Mouse (Mus musculus) right cerebral cortex, postnatal 25 days (tissue): ENCODE data around the gene Ltbr.

Source experiments
- DNase-seq: peaks from one replicate; pipeline ENCODE4 v3.0.0; 2022

The Ltbr gene

DNA sequence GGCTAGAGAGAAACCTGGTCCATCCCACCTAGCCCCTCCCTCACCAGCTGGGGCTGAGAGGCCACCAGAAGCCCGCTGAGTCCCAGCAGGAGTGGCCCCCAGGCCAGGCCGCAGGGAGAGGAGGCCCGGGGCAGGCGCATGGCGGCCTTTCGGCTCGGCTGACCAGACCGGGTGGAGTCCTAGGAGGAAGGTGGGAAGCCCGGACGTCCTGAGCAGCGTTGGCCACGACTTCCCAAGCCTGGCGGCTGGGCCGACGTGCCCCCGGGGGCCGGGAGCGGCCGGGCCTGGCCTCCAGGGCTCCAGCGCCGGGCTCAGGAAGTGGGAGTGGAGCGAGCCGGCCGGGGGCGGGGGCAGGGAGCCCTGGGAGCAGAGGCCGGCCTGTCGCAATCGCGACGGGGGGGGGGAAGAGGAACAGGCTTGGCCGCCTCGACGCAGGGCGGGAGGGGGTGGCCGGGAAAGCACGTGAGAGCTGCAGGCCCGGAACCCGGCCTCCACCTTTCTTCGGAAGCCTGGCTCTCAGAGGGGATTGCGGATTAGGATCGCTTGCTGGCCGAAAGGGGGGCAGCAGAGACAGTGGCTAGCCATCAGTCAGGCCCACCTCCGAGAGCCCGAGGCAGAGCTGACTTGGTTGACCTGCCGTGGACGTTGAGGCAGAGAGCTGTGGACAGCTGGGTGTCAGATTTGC lies at the start of gene Ltbr:
TSS of gene Ltbr (minus strand) at position 340 of the 685 bp plus-strand sequence.
- DNase-seq = peak; percentile 42

DNA sequence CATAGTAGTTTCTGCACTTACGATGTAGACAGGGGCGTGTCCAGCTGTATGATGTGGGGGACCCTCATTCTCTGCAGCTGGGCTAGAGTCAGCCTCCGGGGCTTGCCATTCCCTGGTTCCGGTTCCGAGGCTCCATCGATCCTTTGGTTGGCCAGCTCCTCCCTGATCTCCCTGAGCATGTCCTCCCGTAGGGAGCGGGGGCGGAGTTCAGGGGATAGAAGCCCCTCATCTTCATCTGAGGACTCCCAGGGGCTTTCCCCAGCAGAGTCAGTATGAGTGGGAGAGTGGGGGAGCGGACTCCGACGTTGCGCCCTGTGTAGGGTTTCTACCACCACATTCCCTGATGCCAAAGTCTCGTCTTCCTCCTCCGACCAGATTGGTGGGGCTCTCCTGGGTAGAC lies 49.3 kb upstream of the Ltbr start:
- no peak for DNase-seq

DNA sequence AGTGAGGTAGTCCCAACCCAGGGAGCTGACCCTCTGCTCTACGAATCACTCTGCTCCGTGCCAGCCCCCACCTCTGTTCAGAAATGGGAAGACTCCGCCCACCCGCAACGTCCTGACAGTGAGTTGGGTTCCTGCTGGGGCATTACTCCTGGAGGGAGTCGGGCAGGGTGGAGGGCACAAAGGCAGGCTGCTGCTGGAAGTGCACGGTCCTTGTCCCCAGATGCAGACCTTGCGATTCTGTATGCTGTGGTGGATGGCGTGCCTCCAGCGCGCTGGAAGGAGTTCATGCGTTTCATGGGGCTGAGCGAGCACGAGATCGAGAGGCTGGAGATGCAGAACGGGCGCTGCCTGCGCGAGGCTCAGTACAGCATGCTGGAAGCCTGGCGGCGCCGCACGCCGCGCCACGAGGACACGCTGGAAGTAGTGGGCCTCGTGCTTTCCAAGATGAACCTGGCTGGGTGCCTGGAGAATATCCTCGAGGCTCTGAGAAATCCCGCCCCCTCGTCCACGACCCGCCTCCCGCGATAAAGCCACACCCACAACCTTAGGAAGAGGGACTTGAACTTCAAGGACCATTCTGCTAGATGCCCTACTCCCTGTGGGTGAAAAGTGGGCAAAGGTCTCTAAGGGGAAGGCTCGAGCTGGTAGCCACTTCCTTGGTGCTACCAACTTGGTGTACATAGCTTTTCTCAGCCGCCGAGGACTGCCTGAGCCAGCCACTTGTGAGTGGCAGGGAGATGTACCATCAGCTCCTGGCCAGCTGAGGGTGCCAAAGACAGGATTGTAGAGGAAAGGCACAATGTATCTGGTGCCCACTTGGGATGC lies 48.0 kb upstream of the Ltbr start:
- DNase-seq = peak; percentile 30

DNA sequence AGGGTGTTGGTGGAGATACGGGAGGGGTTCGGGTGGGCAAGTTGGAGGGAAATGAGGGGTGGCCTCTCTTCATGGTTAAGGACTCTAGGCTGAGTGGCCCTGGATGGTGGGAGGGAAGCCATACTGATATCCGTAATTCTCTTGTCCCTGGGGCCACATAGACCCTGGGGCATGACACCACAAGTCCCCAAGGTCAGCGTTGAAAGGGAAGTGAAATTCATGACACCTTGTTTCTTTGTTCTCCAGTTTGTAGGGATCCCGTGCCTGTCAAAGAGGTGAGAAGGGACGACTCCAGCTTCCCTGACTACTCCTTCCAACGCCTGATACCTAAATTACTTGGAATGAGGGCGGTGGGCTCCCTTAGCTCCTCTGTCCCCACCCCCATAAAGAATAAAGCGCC lies 47.2 kb upstream of the Ltbr start:
- no peak for DNase-seq

DNA sequence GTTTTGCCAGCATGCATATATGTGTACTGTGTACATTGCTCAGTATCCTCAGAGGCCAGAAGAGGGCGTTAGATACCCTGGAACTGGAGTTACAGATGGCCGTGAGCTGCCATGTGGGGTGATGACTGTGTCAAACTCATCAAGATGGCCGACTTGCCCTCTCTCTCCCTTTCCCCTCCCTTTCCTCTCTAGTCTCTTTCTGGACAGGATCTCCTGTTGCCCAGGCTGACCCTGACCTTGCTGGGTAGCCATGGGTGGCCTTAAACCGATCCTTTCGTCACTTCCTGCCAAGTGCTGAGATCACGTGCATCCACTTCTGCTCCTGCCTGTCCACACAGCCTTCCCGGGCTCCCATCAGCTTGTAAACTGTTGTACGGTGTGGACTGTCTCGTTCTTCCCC lies 46.3 kb upstream of the Ltbr start:
- DNase-seq = no peak

DNA sequence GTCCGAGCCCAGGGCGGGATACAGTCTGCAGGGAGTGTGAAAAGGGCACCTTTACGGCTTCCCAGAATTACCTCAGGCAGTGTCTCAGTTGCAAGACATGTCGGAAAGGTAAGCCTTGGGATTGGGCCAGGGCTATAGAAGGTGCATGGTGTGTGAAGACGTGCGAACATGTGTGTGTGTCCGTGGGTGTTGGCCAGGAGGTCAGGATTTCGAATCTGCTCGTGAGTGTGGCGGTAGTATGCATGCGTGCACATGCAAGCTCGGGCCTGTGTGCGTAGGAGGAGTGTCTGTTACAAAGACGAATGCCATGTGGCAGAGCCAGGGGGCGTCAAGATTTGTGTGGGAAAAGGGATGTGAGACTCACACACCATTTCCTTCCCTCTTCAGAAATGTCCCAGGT lies 43.6 kb upstream of the Ltbr start:
- DNase-seq = no peak

DNA sequence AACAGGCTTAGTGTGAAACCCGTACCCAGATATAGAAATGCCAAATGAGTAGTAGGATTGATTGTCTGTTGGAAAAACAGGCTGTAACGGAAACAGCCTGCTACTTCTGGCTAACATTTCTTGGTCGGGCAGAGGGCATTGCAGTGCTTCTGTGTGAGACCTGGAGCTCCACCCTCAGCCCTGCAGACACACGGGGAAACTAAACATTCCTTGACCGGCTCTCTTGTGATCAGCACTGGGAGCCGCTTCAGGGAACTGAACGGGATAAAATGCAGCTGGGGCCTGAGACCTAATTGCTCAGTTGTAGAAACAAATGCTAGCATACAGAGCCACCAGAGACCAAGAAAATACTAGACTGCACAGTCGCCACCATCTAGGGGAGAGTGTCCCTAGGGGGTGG lies 42.6 kb upstream of the Ltbr start:
- no peak for DNase-seq

DNA sequence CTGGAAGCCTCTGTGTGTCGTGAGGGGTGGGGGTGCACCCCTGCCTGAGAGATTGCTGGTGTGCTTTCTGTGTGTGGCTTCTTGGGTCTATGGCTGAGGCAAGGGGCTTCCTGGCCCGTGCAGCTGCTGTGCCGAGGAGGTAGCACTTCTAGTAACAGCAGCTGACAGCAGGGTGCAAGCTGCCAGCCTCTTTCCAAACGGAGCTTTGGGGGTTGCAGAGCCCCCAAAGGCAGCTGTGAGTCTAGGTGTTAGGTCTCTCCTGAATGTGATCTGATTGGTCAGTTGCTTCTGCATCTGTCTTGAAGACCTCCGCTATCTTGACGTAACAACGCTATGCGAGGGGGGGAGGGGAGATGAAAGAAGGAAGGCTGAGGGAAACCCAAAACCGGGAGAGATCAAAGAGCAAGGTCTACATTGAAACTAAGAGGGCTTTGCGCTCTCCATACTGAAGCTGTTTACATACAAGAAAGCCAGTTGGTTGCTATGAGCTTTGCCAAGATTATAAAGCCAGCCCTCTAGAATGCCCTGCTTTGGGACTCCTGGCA lies 41.6 kb upstream of the Ltbr start:
- no peak for DNase-seq

DNA sequence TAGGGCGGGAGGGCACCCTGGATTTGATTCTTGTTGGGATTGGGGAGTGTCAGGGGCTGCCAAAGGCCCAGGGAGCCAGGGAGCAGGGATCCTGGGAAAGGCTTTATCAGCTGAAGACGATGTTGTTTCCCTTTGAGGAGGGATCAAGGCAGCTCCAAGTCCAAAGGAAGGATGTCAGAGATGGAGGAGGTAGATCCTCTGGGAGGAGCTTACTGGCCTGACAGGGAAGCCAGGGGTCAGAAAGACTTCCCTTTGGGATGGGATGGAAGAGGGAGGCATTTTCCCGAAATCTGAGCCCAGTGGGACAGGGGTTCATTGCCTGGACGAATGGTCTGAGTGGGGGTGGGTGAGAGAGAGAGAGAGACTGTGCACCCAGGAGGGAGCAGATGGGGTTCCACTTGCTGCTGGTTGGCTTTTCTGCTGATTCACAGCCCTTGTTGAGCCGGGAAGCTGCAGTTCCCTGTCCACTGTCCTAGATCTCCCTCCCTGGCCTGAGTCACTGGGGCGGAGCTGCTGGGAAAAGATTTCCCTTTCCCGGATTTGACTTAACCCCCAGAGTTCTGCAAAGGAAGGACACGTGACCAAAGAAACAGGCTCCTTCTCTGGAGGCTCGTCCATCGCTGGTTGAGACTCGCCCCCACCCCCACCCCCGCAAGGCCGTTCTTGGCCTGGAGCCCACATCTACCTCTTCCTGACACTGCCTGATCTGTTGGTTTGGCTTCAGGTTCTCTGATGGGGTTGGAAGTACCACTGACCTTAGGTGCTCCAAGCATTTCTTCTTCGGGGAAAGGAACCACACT lies 40.9 kb upstream of the Ltbr start:
- DNase-seq = peak; percentile 19

DNA sequence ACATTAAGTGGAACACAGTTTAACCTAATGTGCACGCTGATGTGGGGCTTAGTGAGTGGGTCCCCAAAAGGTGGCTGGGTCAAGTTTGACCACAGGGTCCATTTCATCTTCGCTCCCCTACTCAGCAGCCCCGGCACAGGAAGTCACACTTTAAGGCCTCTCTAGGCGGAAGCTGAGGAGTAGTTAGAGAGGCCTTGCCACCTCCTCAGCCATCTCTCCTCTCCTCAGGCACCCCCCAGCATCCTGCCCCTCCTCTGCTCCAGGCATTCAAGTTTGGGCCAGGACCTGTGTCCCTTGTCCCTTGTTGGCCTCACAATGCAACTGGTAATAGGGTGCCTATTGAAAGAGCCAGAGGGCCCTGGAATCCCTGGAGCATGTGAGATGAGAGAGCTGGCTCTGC lies 40.0 kb upstream of the Ltbr start:
- DNase-seq = no peak

DNA sequence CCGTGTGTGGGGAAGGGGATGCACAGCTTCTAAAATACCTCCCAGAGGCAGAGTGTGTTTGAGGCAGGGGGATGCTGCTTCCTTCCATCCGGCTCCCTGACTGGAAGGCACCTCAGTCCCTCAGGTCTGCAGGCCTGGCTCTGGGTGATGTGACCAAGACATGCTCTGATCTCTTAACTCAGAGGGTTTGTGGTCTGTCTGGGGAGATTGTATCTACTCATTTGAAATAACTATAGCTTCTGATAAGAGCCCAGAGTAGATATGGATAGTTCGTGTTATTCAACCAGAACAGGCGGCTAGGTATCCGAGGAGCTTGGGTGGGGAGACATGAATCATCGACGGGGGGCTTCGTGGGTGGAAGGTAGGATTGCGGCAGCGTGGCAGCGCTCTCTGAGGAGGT lies 39.5 kb upstream of the Ltbr start:
- DNase-seq = no peak

DNA sequence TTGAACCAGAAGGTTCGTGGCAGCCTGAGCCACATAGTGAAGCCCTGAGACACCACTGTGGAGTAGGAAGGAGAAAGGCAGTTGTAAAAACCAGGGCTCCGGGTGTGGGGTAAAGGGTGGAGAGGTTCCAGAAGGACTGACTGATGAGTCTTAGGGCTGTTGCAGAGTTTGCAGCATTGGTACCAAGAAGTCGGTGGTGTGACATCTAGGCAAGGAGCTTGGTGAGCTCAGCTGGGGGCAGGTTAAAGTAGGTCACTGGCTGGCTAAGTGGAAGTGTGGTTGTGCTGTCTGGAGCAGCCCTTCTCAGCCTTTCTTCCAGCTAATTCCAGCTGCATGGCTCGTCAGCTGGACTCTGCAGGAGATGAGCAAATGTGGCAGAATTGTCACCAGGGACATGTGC lies 39.1 kb upstream of the Ltbr start:
- no peak for DNase-seq

DNA sequence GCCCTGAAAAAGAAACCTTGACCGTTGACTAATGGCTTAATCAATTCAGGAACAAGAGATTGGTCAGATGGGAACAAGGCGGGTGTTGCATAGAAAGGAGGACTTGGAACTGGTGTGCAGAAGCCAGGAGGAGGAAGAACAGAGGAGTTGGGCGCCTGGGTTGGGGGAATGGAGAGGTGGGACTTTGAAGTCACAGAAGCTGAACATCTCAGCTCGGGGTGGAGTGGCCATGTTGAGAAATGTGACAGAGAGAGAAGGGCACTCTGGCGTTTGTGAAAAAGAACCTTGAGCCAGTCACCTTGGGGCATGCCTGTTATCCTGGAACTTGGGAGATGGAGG lies 38.3 kb upstream of the Ltbr start:
- DNase-seq = no peak

DNA sequence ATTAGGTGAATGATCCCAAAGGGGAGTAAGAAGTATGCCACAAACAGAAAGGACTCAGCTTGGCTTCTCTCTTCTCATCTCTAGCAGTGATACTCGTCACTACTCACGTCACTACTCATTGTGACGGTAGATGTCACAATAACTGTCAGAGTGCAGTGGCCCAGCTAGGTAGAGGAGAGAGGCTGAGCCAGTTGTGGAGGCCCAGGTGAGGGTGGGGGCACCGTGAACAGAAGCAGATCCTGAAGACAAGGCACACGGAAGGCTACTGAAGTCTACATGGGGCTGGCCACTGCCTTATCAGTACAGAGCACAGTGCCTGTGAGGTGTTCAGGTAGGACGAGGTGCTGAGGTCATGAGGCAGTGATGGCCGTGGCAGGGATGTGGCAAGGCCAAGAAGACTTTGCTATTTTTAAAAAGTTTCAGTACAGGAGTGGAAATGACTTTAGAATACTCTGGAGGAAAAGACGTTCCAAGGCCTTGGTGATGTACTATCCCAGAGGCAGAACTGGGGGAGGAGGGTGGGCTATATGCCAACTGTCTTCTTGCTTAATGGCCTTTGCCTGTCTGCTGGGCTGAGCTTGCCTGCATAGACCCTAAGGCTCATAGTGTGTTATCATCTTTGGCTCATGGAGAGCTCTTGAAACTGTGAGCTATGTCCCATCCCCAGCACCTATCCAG lies 37.8 kb upstream of the Ltbr start:
- DNase-seq = no peak

DNA sequence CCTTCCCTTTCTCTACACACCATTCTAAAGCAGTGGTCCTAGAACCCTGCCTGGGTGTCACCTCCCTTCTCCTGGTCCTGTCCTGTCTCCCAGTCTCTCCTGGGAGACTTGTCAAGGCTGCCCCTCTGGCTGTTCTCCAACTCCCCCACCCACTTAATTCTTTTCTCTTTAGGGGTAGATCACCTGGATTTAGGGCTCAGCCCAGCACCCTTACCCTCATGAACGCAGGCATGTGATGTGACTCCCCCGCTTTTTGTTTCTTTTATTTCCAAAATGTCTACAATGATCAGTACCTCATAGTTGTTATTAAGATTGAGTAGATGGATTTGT lies 37.3 kb upstream of the Ltbr start:
- DNase-seq = no peak

DNA sequence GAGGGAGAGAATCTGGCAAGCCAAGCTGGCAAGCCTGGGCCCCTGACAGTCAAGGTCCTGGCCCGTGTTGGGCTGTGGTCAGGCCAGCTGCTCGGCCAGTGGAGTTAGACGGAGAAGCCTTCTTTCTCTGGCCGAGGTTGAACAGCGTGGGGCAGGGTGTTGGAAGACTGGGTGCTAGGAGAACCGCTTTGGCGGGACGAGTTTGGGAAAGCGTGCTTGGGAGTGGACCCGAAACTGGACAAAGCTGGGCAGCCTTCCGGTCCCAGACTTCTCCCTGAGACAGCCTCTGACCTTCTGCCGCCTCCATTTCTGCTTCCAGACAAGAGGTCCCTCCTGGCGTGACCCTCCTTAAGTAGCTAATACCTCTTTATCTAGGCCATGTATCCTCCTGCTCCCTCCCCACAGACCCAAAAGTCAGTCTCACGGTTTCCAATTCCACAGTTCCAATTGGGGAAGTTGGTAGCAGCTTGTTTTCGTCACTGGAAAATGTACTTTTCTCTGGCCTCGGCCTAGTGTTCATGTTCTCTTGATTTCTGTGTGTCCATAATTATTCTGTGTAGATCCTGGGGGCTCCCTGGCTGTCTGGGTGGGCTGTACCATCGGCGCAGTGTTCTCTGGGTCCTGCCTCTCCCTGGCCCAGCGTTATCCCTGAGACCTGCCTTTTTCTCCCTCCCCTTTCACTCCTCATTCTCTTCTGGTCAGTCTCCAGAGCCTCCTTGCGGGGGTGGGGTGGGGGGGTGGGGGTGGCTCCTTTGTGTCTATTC lies 36.7 kb upstream of the Ltbr start:
- no peak for DNase-seq

DNA sequence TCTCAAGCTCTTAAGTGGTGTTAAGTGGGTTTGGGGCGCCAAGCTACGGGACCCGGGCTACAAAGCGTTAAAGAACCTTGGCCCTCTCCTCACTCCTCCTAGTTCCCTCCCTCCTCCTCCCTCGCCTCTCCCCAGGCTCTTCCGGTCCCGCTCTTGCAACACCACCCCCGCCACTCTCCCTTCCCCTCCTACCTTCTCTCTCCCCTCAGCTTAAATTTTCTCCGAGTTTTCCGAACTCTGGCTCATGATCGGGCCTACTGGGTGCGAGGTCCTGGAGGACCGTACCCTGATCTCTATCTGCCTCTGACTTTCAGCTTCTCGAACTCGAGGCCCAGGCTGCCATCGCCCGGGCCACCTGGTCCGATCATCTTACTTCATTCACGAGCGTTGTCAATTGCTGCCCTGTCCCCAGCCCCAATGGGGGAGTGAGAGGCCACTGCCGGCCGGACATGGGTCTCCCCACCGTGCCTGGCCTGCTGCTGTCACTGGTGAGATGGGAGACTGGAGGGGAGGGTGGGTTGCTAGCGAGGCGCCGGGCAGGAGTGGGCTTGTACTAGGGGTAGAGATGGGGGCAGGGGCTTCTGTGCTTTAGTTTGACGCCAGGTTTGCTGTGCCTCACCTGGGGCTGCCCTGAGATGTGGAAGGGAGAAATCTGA lies 36.0 kb upstream of the Ltbr start:
- DNase-seq = no peak

DNA sequence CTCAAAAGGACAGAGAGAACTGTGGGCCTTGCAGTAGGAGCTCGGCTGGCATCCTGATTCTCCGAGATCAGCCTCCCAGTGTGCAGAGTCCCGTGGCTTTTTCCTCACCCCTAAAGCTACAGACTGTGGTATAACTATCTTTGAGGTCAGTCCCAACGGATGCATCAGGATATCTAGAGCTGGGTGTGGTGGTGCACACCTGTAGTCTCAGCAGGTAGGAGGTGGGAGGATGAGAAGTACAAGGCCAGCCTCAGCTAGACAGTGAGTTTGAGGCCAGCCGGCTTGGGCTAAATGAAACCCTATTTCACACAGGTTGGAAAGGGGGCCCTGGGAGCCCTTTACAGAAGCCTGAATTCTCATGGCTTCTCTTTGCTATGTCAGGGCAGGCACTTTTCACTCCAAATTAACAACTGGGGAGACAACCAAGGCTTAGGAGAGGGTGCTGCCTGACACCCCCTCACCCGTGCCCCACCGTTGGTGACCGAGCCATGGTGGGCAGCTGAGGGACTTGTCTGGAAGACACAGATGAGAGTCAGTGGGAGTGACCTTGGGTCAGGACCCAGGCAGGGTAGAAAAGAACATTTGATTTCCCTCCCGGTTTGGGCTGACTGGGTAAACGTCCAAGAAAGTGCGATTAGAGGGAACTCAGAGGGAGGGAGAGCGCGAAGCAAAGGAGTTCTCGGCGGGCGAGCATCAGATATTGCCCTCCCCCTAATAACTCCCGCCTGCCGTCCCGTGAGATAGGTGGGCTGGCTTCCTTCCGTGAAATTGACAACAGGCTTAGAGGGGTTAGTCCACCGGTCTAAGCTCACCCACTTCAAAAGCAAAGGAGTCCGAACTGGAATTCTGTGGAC lies 35.3 kb upstream of the Ltbr start, which contains the start of gene Tnfrsf1a:
TSS of gene Tnfrsf1a (plus strand) at position 642 of the 854 bp plus-strand sequence.
- DNase-seq = no peak

DNA sequence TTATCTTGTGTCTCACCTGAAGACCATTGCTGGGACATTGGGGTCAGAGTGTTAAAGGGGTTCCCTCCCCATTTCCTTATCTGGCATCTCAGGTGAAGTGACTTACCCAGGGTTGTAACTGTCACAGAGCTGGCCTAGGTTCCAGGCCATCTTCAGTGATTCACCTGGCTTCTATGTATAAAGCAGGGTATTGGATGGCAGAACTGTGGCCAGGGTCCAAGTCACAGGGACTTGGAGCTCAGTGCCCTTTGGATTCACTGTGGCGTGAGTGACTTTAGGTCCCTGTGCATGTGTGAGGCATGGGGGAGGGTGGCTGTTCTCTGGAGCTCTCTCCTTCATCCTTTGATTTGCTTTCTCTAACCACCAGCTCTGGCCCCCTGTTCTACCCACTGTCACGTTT lies 32.3 kb upstream of the Ltbr start:
- DNase-seq = no peak

DNA sequence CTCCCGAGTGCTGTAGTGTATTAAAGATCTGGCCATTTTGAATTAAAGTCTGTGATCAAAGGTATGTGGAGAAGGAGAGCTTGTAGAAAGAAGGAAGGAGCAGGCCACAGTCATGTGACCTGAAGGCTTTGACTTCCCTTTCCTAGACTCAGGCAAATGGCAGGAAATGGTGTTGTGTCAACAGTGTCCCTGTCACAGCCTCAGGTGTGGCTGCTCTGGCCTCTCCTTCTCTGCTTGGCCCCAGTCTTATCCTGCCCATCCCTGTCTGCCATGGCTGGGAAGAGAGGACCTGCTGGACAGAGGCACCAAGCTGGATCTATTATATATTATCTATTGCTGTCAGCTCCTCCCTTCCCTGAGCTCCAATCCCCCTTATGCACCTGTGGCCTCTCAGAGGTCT lies 31.9 kb upstream of the Ltbr start:
- no peak for DNase-seq

DNA sequence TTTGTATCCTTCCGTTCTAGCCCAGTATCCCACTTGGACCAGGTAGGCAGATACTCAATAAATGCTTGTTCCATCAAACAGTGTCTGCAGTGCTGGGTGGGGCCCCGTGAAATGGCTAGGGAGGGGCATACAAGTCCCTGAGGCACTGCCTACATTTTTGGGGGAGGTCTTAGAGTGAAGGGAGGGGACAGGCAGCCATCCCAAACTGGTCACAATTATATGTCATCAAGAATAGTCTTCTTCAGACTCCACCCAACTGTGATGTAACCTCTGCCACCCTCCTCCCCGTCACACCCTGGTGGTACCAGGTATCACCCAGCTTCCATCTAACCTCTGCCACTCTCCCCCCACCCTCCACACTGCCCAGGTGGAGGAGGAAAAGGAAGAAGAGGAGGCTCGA lies 31.2 kb upstream of the Ltbr start:
- no peak for DNase-seq
